Comparison of ENCODE assay signal across 10 mouse cellular contexts in the genomic region with DNA sequence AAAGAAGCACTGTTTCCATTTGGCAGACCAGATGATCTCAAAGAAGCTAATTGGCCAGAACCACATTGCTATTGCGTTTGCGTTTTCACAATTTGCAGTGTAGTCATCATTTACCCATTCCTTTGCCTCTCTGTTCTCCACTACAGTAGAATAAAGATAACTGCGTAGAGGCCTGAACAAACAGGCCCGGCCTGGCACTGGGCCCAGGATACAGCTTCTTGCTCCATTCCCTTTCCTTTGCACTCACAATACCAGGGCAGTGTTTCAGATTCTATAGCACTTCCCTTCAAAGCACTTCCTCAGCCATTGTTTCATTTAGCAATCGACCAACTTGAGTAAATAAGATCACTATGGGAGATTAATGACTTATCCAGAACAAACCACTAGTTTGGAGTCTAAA. TPM values are rescaled to one million over a fixed set of nuclear protein-coding genes. Genes with fewer than 3 reads are reported as not detected.
A peak's percentile ranks its signal among the peaks of the same experiment; 100 is the strongest.
DNase-seq lines count a peak whose midpoint lies in the region; ATAC-seq and TF ChIP-seq lines count a peak whose summit lies in the region.
"Had no signal": no experiment of that assay in that cellular context is flagged by ENCODE, and none has a peak within 500 bp of the region (broad histone marks: within the 10 kb centered on the region; RNA-seq: fewer than 3 reads in every experiment).

No protein-coding gene starts in this region.

- peaks cover 52% of the 10 kb centered on the region for H3K36me3 ChIP-seq in liver, adult 2 months (ENCODE audit: control insufficient read depth, insufficient read depth, low read length)
- H3K36me3 ChIP-seq in heart, adult 2 months (ENCODE audit: control insufficient read depth, insufficient read depth, low read length) = peaks cover 8% of the 10 kb centered on the region
- H3K36me3 ChIP-seq in lung, embryonic 14.5 days (ENCODE audit: insufficient read depth) = peaks cover 62% of the 10 kb centered on the region
- H3K36me3 ChIP-seq in thymus, adult 2 months (ENCODE audit: control insufficient read depth, insufficient read depth, low read length) = peaks cover 56% of the 10 kb centered on the region

- TF ChIP-seq CTCF in liver, adult 2 months (IDR thresholded peaks at IDR 0.05; ENCODE audit: low read depth, low read length) = no peak
- TF ChIP-seq CTCF in bone marrow macrophage, adult 2 months (IDR thresholded peaks at IDR 0.05; ENCODE audit: low read depth, low read length) = no peak
- no peak for TF ChIP-seq CTCF in heart, adult 2 months (IDR thresholded peaks at IDR 0.05)
- TF ChIP-seq CTCF in lung, embryonic 14.5 days (IDR thresholded peaks at IDR 0.05; ENCODE audit: low read depth) = no peak
- no peak for TF ChIP-seq CTCF in thymus, adult 2 months (IDR thresholded peaks at IDR 0.05; ENCODE audit: borderline replicate concordance, control insufficient read depth, extremely low read depth, insufficient read depth, low read length, poor library complexity)

- no peak for TF ChIP-seq EP300 in heart, adult 2 months (IDR thresholded peaks at IDR 0.05; ENCODE audit: insufficient read depth, low read depth, low read length)

- 52% methylated on average over 5 of the region's 5 CpGs for WGBS in liver, adult 2 months
- 35% methylated on average over 5 of the region's 5 CpGs for WGBS in heart, adult 2 months
- WGBS in lung, embryonic 14.5 days = 68% methylated on average over 5 of the region's 5 CpGs
- WGBS in thymus, adult 2 months = 93% methylated on average over 5 of the region's 5 CpGs

- DNase-seq in liver, adult 2 months (ENCODE audit: extremely low read depth, low read depth, low spot score) = peak; percentile 45
- DNase-seq in liver = no peak
- peak; percentile 66 to 81 for DNase-seq in heart, adult 2 months
- peak; percentile 72 for DNase-seq in lung, embryonic 14.5 days
- no peak for DNase-seq in spleen, postnatal 10 days (ENCODE audit: low spot score in 2 of 2)
- DNase-seq in thymus, adult 2 months = no peak

- H3K79me2 ChIP-seq in liver, adult 2 months (ENCODE audit: control insufficient read depth, insufficient read depth, low read length) = no peaks in the 10 kb centered on the region
- H3K79me2 ChIP-seq in heart, adult 2 months (replicated peaks; ENCODE audit: control insufficient read depth, insufficient read depth, low read length) = no peaks in the 10 kb centered on the region

- no peak overlapping the region for H3K4me3 ChIP-seq in liver, adult 2 months (ENCODE audit: insufficient read depth, low read depth, low read length)
- no peak overlapping the region for H3K4me3 ChIP-seq in bone marrow macrophage, adult 2 months (ENCODE audit: insufficient read depth, low read length)
- no peak overlapping the region for H3K4me3 ChIP-seq in heart, adult 2 months
- H3K4me3 ChIP-seq in lung, embryonic 14.5 days (ENCODE audit: low read depth, low read length) = no peak overlapping the region
- no peak overlapping the region for H3K4me3 ChIP-seq in thymus, adult 2 months (ENCODE audit: control insufficient read depth, insufficient read depth, low read length)

- no peaks in the 10 kb centered on the region for H3K9me3 ChIP-seq in lung, embryonic 14.5 days (ENCODE audit: low read depth, low read length)

- intact Hi-C loops in heart, adult 2 months (cut with DNase I) = loop anchor here (2.0 kb wide), 1 partner anchor 34 kb away; no protein-coding TSS in a partner anchor

- no peak for TF ChIP-seq POLR2A in liver, adult 2 months (IDR thresholded peaks at IDR 0.05; ENCODE audit: extremely low read depth, insufficient read depth, low read length)
- TF ChIP-seq POLR2A in bone marrow macrophage, adult 2 months (IDR thresholded peaks at IDR 0.05; ENCODE audit: borderline replicate concordance, low read depth, low read length) = no peak
- no peak for TF ChIP-seq POLR2A in heart, adult 2 months (IDR thresholded peaks at IDR 0.05; ENCODE audit: insufficient read depth, low read depth, low read length)
- no peak for TF ChIP-seq POLR2A in thymus, adult 2 months (IDR thresholded peaks at IDR 0.05; ENCODE audit: control insufficient read depth, extremely low read depth, insufficient read depth, low read length, poor library complexity)

- no peak overlapping the region for H3K4me2 ChIP-seq in lung, embryonic 14.5 days

- H3K9ac ChIP-seq in liver, adult 2 months (ENCODE audit: low read depth, low read length) = no peak overlapping the region
- no peak overlapping the region for H3K9ac ChIP-seq in heart, adult 2 months (ENCODE audit: low read depth, low read length)
- no peak overlapping the region for H3K9ac ChIP-seq in lung, embryonic 14.5 days

- H3K27me3 ChIP-seq in liver, adult 2 months (ENCODE audit: control insufficient read depth, insufficient read depth, low read length) = no peaks in the 10 kb centered on the region
- no peaks in the 10 kb centered on the region for H3K27me3 ChIP-seq in heart, adult 2 months (ENCODE audit: control insufficient read depth, insufficient read depth, low read length)
- no peaks in the 10 kb centered on the region for H3K27me3 ChIP-seq in lung, embryonic 14.5 days (ENCODE audit: insufficient read depth, low read length)
- H3K27me3 ChIP-seq in thymus, adult 2 months (ENCODE audit: control insufficient read depth, insufficient read depth, low read length) = no peaks in the 10 kb centered on the region

- ATAC-seq in lung, embryonic 14.5 days (ENCODE audit: insufficient read depth) = no peak; the same call in 1 of the 2 replicates
- ATAC-seq in megakaryocyte-erythroid progenitor cell, adult 5-6 weeks (replicated peaks; ENCODE audit: low FRiP score, low TSS enrichment, poor library complexity, severe bottlenecking) = no peak

- H3K4me1 ChIP-seq in liver, adult 2 months (ENCODE audit: control insufficient read depth, insufficient read depth, low read length) = no peaks in the 10 kb centered on the region; the same call in 1 of the 2 replicates
- H3K4me1 ChIP-seq in bone marrow macrophage, adult 2 months (ENCODE audit: control insufficient read depth, insufficient read depth, low read length) = peaks cover 53% of the 10 kb centered on the region
- H3K4me1 ChIP-seq in heart, adult 2 months (ENCODE audit: control insufficient read depth, insufficient read depth, low read length) = peaks cover 11% of the 10 kb centered on the region
- no peaks in the 10 kb centered on the region for H3K4me1 ChIP-seq in lung, embryonic 14.5 days (ENCODE audit: insufficient read depth)
- H3K4me1 ChIP-seq in thymus, adult 2 months (replicated peaks; ENCODE audit: control insufficient read depth, insufficient read depth, low read length) = no peaks in the 10 kb centered on the region

- no peak overlapping the region for H3K27ac ChIP-seq in liver, adult 2 months (replicated peaks; ENCODE audit: insufficient read depth, low read depth, low read length)
- peak overlapping the region; percentile 82 for H3K27ac ChIP-seq in bone marrow macrophage, adult 2 months (ENCODE audit: insufficient read depth, low read depth, low read length)
- H3K27ac ChIP-seq in heart, adult 2 months = peak overlapping the region; percentile 64
- H3K27ac ChIP-seq in lung, embryonic 14.5 days (ENCODE audit: low read depth) = no peak overlapping the region
- H3K27ac ChIP-seq in thymus, adult 2 months (ENCODE audit: control insufficient read depth, insufficient read depth, low read length) = no peak overlapping the region

RNA-seq across cellular contexts. Expression of a gene that starts 41.7 kb away (rescaled TPM):
- not detected in 2 replicates for total RNA-seq in liver, adult 2 months (2014; rRNA removed)
- not detected in 2 replicates for polyA plus RNA-seq in liver, adult 2 months (2012; rRNA removed)
- not detected in 2 replicates for polyA plus RNA-seq in bone marrow macrophage, adult 2 months (2012; ENCODE audit: insufficient read depth, insufficient read length, missing spikeins)
- 10 to 100 TPM; 33.7 to 39.4 TPM for total RNA-seq in heart, adult 2 months (2021)
- polyA plus RNA-seq in heart, adult 2 months (2012; rRNA removed) = 39.0 and 39.1 TPM in 2 replicates
- not detected in 2 replicates for polyA plus RNA-seq in lung, embryonic 14.5 days (2014; fragmentation: Nextera tagmentation; extraction: Ambion mirVana)
- not detected in 2 replicates for total RNA-seq in megakaryocyte-erythroid progenitor cell, adult 5-6 weeks (2014; fragmentation: Nextera tagmentation)
- not detected in 2 replicates for total RNA-seq in megakaryocyte-erythroid progenitor cell, adult 5-6 weeks (2017)
- polyA plus RNA-seq in thymus, adult 2 months (2012; rRNA removed) = 6.0 and 7.0 TPM in 2 replicates
- total RNA-seq: neutrophil, adult 5-6 weeks had no signal
- polyA plus RNA-seq: intestine, embryonic 14.5 days had no signal

RNA-seq across cellular contexts. Expression of a gene that starts 59.0 kb away (rescaled TPM):
- total RNA-seq in liver, adult 2 months (2014; rRNA removed) = 9.8 and 10.9 TPM in 2 replicates
- polyA plus RNA-seq in liver, adult 2 months (2012; rRNA removed) = 55.2 and 59.1 TPM in 2 replicates
- 21.1 and 23.6 TPM in 2 replicates for polyA plus RNA-seq in bone marrow macrophage, adult 2 months (2012; ENCODE audit: insufficient read depth, insufficient read length, missing spikeins)
- 10 to 100 TPM; 32.5 to 35.8 TPM for total RNA-seq in heart, adult 2 months (2021)
- polyA plus RNA-seq in heart, adult 2 months (2012; rRNA removed) = 80.7 and 118 TPM in 2 replicates
- 60.3 and 68.3 TPM in 2 replicates for polyA plus RNA-seq in lung, embryonic 14.5 days (2014; fragmentation: Nextera tagmentation; extraction: Ambion mirVana)
- total RNA-seq in megakaryocyte-erythroid progenitor cell, adult 5-6 weeks (2014; fragmentation: Nextera tagmentation) = 24.8 and 31.4 TPM in 2 replicates
- total RNA-seq in megakaryocyte-erythroid progenitor cell, adult 5-6 weeks (2017) = 25.7 and 35.3 TPM in 2 replicates
- 152 and 153 TPM in 2 replicates for polyA plus RNA-seq in thymus, adult 2 months (2012; rRNA removed)

RNA-seq across cellular contexts. Expression of a gene that starts 59.1 kb away (rescaled TPM):
- 4.5 and 5.9 TPM in 2 replicates for total RNA-seq in liver, adult 2 months (2014; rRNA removed)
- polyA plus RNA-seq in liver, adult 2 months (2012; rRNA removed) = 5.1 TPM in 2 replicates
- 20.9 and 21.6 TPM in 2 replicates for polyA plus RNA-seq in bone marrow macrophage, adult 2 months (2012; ENCODE audit: insufficient read depth, insufficient read length, missing spikeins)
- total RNA-seq in heart, adult 2 months (2021) = 1 to 10 TPM; 7.0 to 8.4 TPM
- 6.6 and 8.5 TPM in 2 replicates for polyA plus RNA-seq in heart, adult 2 months (2012; rRNA removed)
- 29.6 and 31.9 TPM in 2 replicates for polyA plus RNA-seq in lung, embryonic 14.5 days (2014; fragmentation: Nextera tagmentation; extraction: Ambion mirVana)
- total RNA-seq in megakaryocyte-erythroid progenitor cell, adult 5-6 weeks (2014; fragmentation: Nextera tagmentation) = 57.6 and 71.1 TPM in 2 replicates
- 19.1 and 32.6 TPM in 2 replicates for total RNA-seq in megakaryocyte-erythroid progenitor cell, adult 5-6 weeks (2017)
- polyA plus RNA-seq in thymus, adult 2 months (2012; rRNA removed) = 52.2 and 59.4 TPM in 2 replicates

Comparison
In these comparisons a context has a peak if more than half of its experiments do, and no peak if none do; other contexts are left out.
1. DNase-seq: peak in liver, adult 2 months (single experiment), heart, adult 2 months (2 of 2) and lung, embryonic 14.5 days (single experiment); none in liver (single experiment), spleen, postnatal 10 days (0 of 2) and thymus, adult 2 months (single experiment).
2. H3K27ac ChIP-seq: peak in bone marrow macrophage, adult 2 months (single experiment) and heart, adult 2 months (single experiment); none in liver, adult 2 months (single experiment), lung, embryonic 14.5 days (single experiment) and thymus, adult 2 months (single experiment).